Mouse (Mus musculus) cortical plate, adult 2 months (tissue): ENCODE measurements around the gene Gm47985.
"Not testable (repeated sequence)": the region's sequence is repeated elsewhere in the genome, so short reads cannot be mapped to it uniquely, and the experiment has no call there.

Experiments used
- CTCF ChIP-seq: fragments of 200-500 bp; IDR thresholded peaks from 2 replicates; pipeline ENCODE4 v1.5.1; 2011; ENCODE audit warnings: mild to moderate bottlenecking, control low read depth, low read length; ENCODE audit not compliant: insufficient read depth; ENCODE audit errors: extremely low read depth
- POLR2A ChIP-seq: fragments of 200-500 bp; IDR thresholded peaks from 2 replicates; pipeline ENCODE4 v1.6.1; 2011; ENCODE audit warnings: mild to moderate bottlenecking, low read length, control low read depth; ENCODE audit not compliant: insufficient read depth; ENCODE audit errors: extremely low read depth

DNA sequence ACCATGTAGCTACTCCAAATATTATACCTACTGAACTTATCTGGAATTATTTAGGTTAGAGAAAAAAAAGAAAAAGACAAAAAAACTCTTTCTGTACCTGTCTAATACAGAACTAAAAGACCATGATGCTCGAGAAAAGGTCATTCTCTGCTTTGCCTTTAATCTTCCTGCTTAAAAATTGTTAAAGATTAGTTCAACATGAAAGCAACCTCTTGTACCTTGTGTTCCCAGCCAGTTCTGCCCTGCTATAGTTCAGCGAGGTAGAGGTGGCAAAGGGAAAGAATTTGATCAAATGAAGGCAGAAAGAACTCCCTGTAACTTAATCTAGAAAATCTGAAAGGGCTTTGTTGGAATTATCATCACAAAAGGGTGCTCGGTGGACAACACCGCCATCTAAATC is 13.6 kb downstream of the Gm47985 start:
- not testable (repeated sequence) for TF ChIP-seq CTCF, POLR2A
